Mouse (Mus musculus) midbrain, embryonic 11.5 days (tissue): ENCODE data around the gene Hyal2. TPM values are rescaled to one million over a fixed set of nuclear protein-coding genes. Genes with fewer than 3 reads are reported as not detected.
A peak's percentile ranks its signal among the peaks of the same experiment; 100 is the strongest.
"Not testable (repeated sequence)": the region's sequence is repeated elsewhere in the genome, so short reads cannot be mapped to it uniquely, and the experiment has no call there.

Source experiments
- ATAC-seq: fragments of 200-750 bp; cut with Nextera tagmentation; 2 replicates; pipeline ENCODE4 v1.8.0; 2017; ENCODE audit warnings: moderate TSS enrichment, moderate library complexity; ENCODE audit not compliant: low FRiP score
- DNase-seq: peaks from one replicate; pipeline ENCODE4 v3.0.0; 2015; ENCODE audit warnings: low spot score; ENCODE audit errors: missing footprints
- H3K27ac ChIP-seq: fragments of 300-500 bp; sonication (generic); 2 replicates; pipeline ENCODE4 v1.5.1; 2014; ENCODE audit warnings: low read depth, low read length
- H3K27me3 ChIP-seq: fragments of 300-500 bp; sonication (generic); 2 replicates; pipeline ENCODE4 v1.6.1; 2014; ENCODE audit warnings: mild to moderate bottlenecking, low read length, moderate library complexity, mixed read lengths; ENCODE audit not compliant: control insufficient read depth, insufficient read depth
- H3K36me3 ChIP-seq: fragments of 300-500 bp; sonication (generic); 2 replicates; pipeline ENCODE4 v1.6.1; 2014; ENCODE audit warnings: mild to moderate bottlenecking, low read length, moderate library complexity, mixed read lengths; ENCODE audit not compliant: control insufficient read depth, insufficient read depth
- H3K4me1 ChIP-seq: fragments of 300-500 bp; sonication (generic); 2 replicates; pipeline ENCODE4 v1.6.1; 2014; ENCODE audit warnings: low read length; ENCODE audit not compliant: control insufficient read depth, insufficient read depth
- H3K4me2 ChIP-seq: fragments of 300-500 bp; sonication (generic); 2 replicates; pipeline ENCODE4 v1.6.1; 2014; ENCODE audit warnings: mild to moderate bottlenecking, moderate library complexity
- H3K4me3 ChIP-seq: fragments of 300-500 bp; sonication (generic); 2 replicates; pipeline ENCODE4 v1.5.1; 2014; ENCODE audit warnings: low read depth, low read length
- H3K9ac ChIP-seq: fragments of 300-500 bp; sonication (generic); 2 replicates; pipeline ENCODE4 v1.6.1; 2014; ENCODE audit warnings: low read length
- H3K9me3 ChIP-seq: fragments of 300-500 bp; sonication (generic); 2 replicates; pipeline ENCODE4 v1.6.1; 2016; ENCODE audit warnings: low read length; ENCODE audit not compliant: control insufficient read depth
- WGBS: fragments of 180-500 bp; shearing (Covaris S2); extraction: QIAGEN DNeasy Blood & Tissue Kit; methylation state at CpG from one replicate; pipeline ENCODE4 v1.1.7; 2014; 5-methylcytosine and 5-hydroxymethylcytosine counted together
- polyA plus RNA-seq: library from polyadenylated mRNA; unstranded; fragments of >200 nt; fragmentation: Nextera tagmentation; extraction: Ambion mirVana; gene quantifications from 2 replicates; pipeline ENCODE4 v1.2.1, GENCODE M21; 2014

Gene Hyal2
- polyA plus RNA-seq, 1 experiment from 2014 or later, result 132 TPM

DNA sequence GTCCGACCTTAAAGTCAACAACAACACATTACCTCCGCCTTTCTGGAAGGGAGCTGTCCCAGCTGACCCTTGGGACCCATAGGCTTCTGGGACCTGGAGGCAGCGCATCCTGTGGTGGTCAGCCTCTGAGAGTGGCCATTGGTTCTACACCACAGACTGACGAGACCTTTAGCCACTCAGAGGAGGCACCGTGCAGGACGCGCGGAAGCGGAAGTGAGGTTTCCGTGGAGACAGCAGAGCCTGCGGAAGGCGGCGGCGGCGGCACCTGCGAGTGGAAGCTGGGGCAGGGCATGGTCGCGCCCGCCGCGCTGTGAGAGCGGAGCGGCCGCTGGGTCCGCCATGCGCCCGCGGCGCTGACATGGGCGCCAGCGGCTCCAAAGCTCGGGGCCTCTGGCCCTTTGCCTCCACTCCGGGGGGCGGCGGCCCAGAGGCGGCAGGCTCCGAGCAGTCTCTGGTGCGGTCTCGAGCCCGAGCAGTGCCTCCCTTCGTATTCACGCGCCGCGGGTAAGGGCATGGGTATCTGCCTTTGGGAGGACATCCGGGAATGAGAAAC lies 4.6 kb upstream of the Hyal2 start, which contains the start of gene Tusc2:
Tusc2 (plus strand) TSS at position 227 of the 553 bp plus-strand sequence.
- Histone ChIP-seq H3K27me3 (no peaks in the 10 kb centered on the region), H3K4me2 (peak within 1 kb of the TSS; percentile 90), H3K9me3 (no peaks in the 10 kb centered on the region), H3K4me3 (peak within 1 kb of the TSS; percentile 94), H3K36me3 (peaks cover 12% of the 10 kb centered on the region), H3K9ac (peak within 1 kb of the TSS; percentile 87), H3K4me1 (peaks cover 25% of the 10 kb centered on the region), H3K27ac (no peak within 1 kb of the TSS)
- peak; percentile 97 for DNase-seq
- WGBS, result under 1% methylated on average over 45 of the region's 46 CpGs
- peak; percentile 95 for ATAC-seq

DNA sequence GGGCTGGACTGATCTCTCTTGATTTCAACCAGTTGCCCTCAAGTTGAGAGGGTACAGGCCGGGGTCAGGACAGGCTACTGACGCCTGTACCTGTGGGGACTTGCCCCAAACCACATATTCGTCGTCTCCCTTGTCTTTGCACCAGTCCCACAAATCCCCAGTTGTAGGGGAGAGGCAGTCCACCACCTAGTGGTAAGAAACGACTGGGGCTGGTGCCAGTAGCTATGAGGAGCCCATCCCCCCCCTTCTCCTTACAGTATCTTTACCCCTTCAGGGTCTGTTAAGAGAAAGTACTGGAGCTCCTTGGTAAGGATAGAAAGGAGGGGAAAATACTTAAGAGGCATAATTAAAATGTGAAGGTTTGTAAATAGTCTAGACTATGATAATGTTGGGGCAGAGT lies 2.2 kb upstream of the Hyal2 start:
- H3K9me3 ChIP-seq, H3K9ac ChIP-seq, ATAC-seq, H3K27me3 ChIP-seq, H3K4me2 ChIP-seq, DNase-seq, H3K36me3 ChIP-seq, H3K27ac ChIP-seq, H3K4me3 ChIP-seq: not testable (repeated sequence)
- WGBS, result 45% methylated on average over 5 of the region's 5 CpGs
- H3K4me1 ChIP-seq, result peaks cover 34% of the 10 kb centered on the region

DNA sequence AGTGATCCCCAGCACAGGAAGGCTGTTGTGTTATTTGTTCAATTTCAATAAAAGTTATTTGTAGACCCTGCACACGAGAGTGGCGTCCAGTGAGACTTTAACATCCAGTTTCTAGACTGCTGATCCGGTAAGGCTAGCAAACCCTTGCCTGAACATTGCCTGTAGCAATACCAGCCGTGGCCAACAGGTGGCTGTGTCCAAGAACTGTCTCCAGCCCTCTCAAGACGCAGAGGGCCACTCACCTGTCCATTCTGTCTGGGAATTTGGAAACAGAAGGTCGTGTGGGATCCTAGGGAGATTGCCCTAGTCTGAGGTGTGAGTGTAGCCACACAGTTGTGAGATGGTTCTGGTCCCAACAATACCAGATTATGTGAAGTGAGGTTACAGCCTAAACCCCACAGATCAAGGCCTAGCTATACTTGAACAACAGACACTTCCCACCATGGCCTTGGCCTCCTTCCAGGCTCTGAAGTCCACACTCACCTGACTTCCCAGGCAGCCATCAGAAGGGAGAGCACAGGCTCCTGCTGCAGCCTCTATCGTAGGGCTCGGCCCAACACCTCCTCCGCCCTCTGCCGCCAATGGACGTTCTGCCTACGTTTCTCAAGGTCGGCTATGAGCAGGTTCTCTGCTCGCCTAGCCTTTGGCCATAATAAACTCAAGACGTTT lies 1.6 kb upstream of the Hyal2 start:
- no peak for ATAC-seq
- Histone ChIP-seq H3K36me3 (peaks cover 3% of the 10 kb centered on the region), H3K27me3 (no peaks in the 10 kb centered on the region), H3K9me3 (no peaks in the 10 kb centered on the region), H3K9ac (no peak overlapping the region), H3K4me3 (no peak overlapping the region), H3K27ac (no peak overlapping the region; the same call in 1 of the 2 replicates), H3K4me2 (no peak overlapping the region), H3K4me1 (peaks cover 37% of the 10 kb centered on the region)
- peak; percentile 98 for DNase-seq
- 62% methylated on average over 15 of the region's 15 CpGs for WGBS

DNA sequence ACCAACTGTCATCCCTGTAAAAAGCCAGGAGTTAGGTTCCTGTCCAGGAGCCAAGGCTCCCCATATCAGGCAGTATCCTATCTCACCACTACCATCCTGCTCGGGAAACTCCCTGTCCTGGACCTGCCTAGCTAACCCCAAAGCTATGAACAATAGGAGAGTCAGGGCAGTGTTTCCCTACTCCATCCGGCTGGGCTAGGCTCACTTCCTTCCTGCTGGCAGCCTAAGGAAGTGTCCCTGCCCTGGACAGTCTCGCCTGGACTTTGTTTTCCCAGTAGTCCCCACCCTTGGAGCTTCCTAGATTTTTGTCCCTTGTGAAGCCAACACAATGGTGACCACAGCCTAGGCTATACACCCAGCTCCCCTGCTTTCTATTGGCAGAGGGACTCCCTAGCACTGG lies 890 bp upstream of the Hyal2 start:
- H3K4me2 ChIP-seq, result no peak overlapping the region
- DNase-seq, result no peak
- ATAC-seq, result no peak
- H3K9ac ChIP-seq, result no peak overlapping the region
- H3K4me3 ChIP-seq, result no peak overlapping the region
- H3K27me3 ChIP-seq, result no peaks in the 10 kb centered on the region
- 72% methylated on average over 3 of the region's 3 CpGs for WGBS
- H3K9me3 ChIP-seq, result no peaks in the 10 kb centered on the region
- H3K4me1 ChIP-seq, result peaks cover 43% of the 10 kb centered on the region
- no peak overlapping the region for H3K27ac ChIP-seq
- peaks cover 8% of the 10 kb centered on the region for H3K36me3 ChIP-seq

DNA sequence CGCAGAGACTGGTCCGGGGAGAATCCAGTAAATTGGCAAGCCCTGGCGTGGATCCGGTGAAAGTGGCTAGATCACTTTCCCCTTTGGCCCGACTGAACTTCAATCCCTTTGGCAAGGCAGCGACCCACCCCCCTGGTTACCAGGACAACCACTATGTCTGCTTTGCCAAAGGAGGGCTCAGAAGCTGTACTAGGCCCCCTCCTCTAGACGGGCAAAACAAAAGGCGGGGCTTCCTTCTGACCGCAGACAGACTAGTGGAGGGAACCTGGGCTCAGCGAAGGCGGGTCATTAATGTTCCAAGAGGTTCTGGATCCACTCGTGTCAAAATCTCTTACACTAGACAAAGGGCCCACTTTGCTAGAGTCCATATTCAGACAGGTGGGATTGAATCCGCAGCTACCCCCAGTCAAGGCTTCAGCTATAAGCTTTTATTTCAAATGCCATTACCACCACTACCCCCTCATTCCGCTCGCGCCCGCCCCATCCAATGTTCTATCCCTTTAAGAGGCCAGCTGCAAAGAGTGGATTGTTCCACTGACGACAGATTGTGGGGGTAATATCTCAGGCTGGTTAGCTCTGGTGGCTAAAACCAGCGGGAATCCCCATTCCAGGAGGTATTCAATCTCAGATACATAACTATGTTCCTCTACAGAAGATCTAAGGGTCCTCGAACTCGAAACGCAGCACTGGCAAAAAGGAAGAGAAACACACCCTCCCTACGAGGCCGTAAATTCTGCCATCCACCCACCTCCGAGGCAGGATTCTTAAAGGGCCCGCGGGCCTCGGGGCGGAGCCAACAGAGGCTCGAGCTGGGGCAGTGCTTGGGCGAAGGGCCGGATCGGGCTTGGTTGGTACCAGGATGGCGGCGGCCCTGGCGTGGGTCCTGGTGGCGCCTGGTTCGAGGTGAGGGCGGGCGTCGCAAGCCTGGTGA lies 851 bp downstream of the Hyal2 start:
- Histone ChIP-seq H3K27ac (peak overlapping the region; percentile 82), H3K4me3 (peak overlapping the region; percentile 88), H3K9me3 (no peaks in the 10 kb centered on the region; the same call in 1 of the 2 replicates), H3K9ac (peak overlapping the region; percentile 95), H3K36me3 (peaks cover 24% of the 10 kb centered on the region), H3K4me2 (peak overlapping the region; percentile 60), H3K4me1 (peaks cover 38% of the 10 kb centered on the region), H3K27me3 (no peaks in the 10 kb centered on the region)
- under 1% methylated on average over 40 of the region's 41 CpGs for whole genome bisulfite sequencing
- ATAC-seq, result peak; percentile 86
- DNase-seq, result peak; percentile 99

DNA sequence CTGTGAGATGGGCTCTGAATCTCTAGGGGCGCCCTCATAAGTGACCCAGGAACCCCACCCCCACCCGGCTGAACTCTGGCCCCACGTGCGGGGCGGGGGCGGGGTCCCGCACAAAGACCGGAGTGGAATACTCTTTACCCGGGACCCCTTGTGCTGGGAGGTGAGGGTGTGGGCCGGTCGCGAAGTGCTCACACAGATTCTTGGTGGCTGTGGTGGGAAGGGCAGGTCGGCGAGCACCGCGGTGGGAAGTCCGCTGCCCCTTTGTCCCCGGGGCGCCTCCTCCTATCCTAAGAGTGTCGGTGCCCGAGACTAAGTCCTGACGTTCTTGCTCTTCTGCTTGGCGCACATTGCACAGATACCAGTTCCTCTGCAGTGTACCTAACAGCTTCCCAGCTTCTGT lies 1.5 kb downstream of the Hyal2 start:
- H3K36me3 ChIP-seq, result peaks cover 24% of the 10 kb centered on the region
- H3K9ac ChIP-seq, result peak overlapping the region; percentile 95
- H3K4me2 ChIP-seq, result peak overlapping the region; percentile 60
- peak overlapping the region; percentile 82; the same call in 1 of the 2 replicates for H3K27ac ChIP-seq
- peak overlapping the region; percentile 88 for H3K4me3 ChIP-seq
- 0% methylated on average over 23 of the region's 23 CpGs for whole genome bisulfite sequencing
- ATAC-seq, result peak; percentile 58
- no peaks in the 10 kb centered on the region for H3K27me3 ChIP-seq
- DNase-seq, result no peak
- no peaks in the 10 kb centered on the region; the same call in 1 of the 2 replicates for H3K9me3 ChIP-seq
- peaks cover 33% of the 10 kb centered on the region for H3K4me1 ChIP-seq

DNA sequence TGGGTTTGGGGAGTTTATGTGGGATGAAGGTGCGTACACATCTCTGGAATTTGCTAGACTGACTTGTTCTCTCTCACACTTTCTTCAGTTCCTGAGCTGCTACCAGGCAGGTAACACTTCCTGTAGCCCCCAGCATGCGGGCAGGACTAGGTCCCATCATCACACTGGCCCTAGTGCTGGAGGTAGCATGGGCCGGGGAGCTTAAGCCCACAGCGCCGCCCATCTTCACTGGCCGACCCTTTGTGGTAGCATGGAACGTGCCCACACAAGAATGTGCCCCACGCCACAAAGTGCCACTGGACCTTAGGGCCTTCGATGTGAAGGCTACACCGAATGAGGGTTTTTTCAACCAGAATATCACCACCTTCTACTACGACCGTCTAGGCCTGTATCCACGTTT lies 2.3 kb downstream of the Hyal2 start:
- ATAC-seq (no peak), DNase-seq (no peak)
- Histone ChIP-seq H3K27me3 (no peaks in the 10 kb centered on the region), H3K36me3 (peaks cover 24% of the 10 kb centered on the region), H3K9ac (peak overlapping the region; percentile 95), H3K4me3 (peak overlapping the region; percentile 88), H3K4me1 (peaks cover 33% of the 10 kb centered on the region), H3K4me2 (peak overlapping the region; percentile 60), H3K9me3 (no peaks in the 10 kb centered on the region; the same call in 1 of the 2 replicates), H3K27ac (no peak overlapping the region)
- WGBS, result 51% methylated on average over 13 of the region's 13 CpGs

DNA sequence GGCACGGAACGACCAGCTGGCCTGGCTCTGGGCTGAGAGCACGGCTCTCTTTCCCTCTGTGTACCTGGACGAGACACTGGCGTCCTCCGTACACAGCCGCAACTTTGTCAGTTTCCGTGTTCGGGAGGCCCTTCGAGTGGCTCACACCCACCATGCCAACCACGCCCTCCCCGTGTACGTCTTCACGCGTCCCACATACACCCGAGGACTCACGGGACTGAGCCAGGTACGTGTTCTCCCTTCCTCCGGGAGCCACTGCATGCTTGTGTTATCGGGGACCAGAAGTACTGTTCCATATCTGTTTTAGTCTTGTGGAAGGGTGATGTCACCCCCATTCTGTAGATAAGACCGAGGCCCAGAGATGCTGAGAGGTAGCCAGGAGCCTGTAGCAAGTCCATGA lies 3.1 kb downstream of the Hyal2 start:
- DNase-seq (no peak), ATAC-seq (no peak)
- Histone ChIP-seq H3K27me3 (no peaks in the 10 kb centered on the region), H3K4me3 (0 out of 2 replicates have a peak overlapping the region, but pooled peaks have one; percentile 0), H3K27ac (no peak overlapping the region), H3K9ac (peak overlapping the region; percentile 95; the same call in 1 of the 2 replicates), H3K4me1 (peaks cover 33% of the 10 kb centered on the region), H3K36me3 (peaks cover 24% of the 10 kb centered on the region), H3K4me2 (peak overlapping the region; percentile 60; the same call in 1 of the 2 replicates), H3K9me3 (no peaks in the 10 kb centered on the region; the same call in 1 of the 2 replicates)
- WGBS, result 96% methylated on average over 21 of the region's 21 CpGs
